Mouse (Mus musculus): Measurements from ENCODE around the gene Dab1.

The Dab1 gene

DNA sequence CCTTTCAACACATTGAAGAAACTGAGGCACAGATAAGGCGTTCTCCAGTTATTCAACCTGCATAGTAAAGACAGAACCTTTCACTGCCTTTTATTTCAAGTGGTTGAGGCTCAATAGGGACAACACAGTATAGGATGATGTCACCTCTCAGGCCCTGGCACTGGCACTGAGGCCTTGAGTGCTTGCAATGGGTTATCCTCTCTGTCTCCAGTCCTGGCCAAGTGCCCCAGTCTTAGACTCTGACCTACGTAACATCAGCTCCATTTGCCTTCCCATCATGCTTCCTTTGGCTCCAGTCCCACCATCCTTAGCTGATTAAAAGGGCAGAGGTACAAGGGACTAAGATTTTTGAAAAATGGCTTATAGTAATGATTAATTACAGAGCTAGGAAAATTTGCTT, 220.4 kb downstream of the Dab1 start:
- DNase-seq: no peak

DNA sequence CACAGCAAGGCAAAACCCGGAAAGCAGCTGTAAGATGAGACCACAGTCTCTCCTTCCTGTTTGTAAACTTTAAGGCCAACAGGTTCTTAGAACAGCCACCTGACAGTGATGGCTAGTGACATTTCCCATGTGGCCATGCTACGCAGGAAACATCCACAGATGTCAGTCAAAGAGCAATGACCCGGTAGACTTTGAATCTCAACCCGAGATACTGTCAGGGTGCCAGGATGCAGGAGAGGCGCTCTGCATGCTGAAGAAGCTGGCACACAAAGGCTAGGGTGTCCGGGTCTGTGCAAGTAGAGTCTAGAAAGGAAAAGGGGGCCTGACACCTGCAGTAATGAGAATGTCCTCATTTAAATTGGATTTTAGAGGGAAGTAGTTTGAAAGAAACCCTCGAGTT, 222.0 kb downstream of the Dab1 start:
- no peak for DNase-seq

DNA sequence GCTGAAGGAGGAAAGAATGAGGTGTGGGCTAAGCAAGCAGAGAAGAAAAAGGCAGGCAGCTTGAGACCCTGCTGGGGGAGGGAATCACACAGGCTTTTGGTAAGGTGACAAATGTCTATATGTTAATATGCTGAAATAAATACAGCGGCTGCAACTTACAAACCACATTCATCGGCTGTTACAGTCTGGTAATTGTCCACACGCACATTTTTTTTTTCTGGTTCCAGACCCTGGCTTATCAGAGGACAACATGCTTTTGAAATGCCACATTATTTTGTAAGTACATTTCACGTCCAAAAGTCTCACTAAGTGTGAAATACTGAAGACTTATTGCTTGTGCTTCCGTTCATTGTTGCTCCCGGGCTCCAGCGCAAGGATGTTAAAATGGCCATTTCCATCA, 225.5 kb downstream of the Dab1 start:
- DNase-seq: no peak

DNA sequence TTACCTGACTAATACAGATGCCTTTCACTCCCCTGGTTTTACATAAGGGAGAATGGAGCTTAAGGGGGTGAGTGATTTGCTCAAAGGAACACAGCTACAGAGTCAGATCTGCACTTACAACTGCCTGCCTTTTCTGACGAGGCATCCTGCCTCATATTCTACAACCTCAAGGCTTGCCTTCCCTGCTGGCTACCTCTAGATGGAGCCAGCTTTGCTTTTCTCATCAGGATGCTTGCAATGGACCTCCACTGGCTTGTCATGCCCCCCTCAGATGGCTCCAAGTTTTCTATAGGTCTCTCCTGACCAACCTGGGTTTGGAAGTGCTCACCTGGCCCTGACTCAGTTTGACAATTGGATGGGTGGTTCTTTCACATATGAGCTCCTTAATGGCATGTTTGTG, 238.0 kb downstream of the Dab1 start:
- DNase-seq: peak; percentile 7

DNA sequence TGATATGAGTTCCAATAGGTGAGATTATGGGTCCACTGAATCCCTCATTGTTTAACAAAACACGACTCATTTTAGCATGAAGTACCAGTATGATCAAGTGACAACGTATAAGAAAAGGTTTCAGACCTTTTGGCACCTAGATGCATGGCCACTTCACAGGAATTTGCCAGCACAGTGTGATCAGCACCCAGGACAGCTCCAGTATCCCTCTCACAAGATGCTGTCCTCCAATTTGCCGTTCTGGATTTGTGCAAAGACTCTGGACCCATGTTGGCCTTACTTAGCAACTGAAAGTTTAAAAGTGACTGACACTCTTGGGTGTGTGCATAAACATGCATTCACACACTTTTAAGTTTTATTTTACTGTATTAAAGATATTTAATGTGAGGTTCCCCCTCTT, 256.4 kb downstream of the Dab1 start:
- DNase-seq: peak; percentile 69

DNA sequence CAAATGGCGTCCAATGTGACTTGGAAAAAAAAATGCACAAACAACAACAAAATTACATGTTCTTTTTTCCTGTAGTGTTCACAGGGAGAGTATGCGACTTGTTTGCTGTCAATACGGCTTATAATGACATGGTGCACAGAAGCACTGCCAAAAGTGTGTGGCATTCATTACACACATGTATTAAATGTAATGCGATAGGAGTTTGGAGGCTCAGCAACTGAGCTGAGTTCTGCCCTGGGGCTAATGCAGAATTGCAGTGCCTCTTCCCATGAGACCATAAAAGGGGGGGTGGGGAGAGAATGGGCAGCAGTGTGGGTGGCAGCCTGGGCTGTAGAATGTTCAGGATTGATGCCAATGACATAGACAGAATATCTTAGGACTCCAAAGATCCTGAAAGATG, 259.7 kb downstream of the Dab1 start:
- no peak for DNase-seq

DNA sequence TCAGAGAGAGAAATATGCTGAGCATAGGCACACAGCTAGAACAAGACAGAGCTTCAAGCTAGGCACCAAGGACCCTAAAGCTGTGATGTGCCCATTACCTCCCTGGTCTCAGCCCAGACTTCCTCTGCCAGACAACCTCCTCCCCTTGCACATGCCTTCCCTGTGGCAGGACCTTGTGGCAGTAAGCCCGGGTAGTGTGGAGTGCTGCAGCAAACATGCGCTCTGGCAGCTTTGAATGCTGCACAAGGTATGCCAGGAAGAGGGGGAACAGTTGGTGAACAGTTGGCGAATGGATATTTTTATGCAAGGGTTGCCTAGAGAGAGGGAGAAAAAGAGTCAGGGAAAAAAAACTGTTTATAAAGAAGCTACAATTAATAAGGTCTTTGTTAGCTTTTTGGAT, 262.5 kb downstream of the Dab1 start:
- no peak for DNase-seq

DNA sequence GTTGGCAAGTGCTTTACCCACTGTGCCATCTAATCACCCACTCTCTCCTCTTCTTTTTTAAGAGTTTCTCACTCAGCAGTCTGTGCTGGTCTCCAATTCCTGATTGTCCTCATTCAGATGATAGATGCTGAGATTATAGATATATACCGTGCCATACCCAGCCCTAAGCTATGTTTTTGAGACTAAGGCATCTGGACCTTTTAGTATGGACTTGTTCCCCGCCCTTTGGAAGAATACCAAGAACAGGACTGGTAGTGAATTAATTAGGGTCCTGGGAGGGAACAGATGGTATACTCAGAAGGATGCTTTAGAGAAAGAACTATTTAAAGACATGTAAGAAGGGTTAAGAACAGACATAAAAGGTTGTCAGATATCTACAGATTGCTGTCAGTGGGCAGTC, 268.9 kb downstream of the Dab1 start:
- no peak for DNase-seq

DNA sequence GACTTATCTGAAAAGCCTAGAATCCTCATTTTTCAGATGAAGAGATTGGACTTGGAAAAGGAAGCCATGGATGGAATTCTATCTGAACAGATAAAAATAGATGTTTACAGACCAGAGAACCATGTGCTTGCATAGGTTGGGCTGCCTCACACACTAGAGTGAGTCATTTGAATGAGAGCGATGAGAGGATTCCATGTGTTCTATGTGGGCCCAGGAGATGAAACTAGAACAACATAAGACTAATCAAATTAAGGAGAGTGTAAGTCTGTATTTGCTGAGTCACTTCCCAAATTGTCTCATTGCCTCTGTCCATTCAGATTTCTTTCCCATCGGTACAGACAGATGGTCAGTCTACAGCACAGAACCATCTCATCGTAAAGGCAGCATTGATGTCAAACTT, 270.0 kb downstream of the Dab1 start:
- no peak for DNase-seq

DNA sequence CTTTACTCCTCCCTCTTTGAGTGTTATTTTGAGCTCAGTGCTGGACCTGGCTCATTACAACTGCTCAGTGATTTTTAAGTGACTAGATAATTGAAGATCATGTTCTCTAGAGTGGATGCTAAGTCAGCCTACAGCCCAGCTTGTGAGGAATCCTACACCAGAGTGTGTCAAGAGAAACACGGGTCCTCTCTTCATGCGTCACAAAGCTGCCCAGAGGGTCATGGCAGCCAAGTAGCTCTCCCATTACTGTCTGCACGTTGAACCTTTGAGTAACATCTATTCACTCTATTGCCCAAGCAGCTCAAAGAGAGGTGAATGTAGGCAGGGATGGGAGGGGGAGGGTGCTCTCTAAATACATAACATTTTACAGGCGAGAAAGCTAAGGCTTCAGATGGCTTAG, 277.6 kb downstream of the Dab1 start:
- DNase-seq: no peak

DNA sequence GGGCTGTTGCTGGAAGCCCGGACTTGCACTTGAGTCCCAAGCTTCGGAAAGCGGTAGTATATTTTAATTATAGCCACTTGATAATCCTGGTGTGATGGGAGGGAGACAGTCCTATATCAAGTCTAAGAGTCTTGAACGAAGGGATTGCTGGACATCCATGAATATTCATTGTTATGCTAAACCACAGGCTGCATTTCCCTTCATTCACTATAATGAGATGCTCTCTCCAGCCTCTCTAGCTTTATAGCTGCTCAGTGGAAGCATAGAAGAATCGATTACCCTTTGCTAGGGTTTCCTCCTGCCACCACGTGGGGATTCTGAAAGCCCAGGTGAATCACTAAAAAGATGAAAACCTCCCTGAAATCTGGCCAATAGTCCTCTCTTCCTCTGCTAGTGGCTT, 278.5 kb downstream of the Dab1 start:
- no peak for DNase-seq

DNA sequence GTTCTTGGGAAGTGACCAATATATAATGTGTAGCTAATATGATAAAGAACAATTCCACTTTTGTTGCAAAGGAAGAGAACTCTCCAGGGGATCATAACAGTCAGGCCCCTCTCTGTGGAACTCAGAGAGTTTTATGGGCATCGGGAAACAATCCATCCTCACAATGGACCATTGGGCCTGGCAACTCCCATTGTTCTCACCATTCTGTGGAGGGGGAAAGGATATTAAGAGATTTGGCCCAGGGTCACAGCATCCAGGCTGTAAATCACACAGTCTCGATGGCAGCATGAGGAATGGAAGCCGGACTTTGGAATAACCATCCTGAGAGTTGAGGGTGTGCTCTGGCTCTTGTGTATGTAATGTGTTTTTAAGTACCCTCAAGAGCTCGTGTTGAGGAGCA, 292.3 kb downstream of the Dab1 start:
- no peak for DNase-seq

DNA sequence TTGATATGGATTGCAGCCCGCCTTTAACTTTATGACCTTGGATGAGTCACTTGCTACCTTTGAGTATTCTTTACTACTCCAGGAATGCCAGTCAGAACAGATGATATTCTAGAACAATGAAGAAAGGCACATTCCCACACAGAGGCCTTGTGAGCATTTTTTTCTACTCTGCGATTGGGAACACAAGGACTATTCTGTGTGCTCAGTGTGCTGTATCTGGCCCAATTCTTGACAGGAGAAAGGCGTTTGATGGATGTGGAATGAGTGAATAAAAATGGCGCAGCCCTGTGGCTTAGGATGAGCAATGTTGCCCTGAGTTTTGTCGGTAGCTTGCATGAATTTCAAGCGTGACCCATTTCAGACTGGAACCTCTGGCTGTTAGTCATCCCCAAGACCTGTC, 292.9 kb downstream of the Dab1 start:
- no peak for DNase-seq

DNA sequence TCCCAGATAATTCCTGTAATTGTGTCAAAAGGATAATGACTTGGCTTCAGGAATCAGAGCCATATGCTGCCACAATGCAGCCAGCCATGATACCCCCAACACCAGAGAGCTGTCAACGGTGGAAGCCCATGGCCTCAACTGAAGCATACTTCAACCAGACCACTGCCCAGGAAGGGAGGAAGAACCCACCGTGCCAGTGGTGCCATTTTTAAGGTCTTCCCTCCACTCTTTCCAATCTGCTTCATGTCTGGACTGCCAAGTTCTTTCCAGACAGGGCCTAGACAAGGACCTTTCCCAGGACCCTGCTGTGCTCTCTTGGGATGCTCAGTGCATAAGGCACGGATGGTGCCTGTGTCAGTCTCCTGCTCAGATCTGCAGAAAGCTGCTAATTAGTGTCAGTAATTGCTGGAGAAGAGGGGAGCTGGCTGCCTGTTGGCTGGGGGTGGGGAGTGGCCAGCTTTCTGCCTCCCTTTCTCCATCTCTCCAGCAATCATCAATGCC, 303.3 kb downstream of the Dab1 start:
- no peak for DNase-seq

DNA sequence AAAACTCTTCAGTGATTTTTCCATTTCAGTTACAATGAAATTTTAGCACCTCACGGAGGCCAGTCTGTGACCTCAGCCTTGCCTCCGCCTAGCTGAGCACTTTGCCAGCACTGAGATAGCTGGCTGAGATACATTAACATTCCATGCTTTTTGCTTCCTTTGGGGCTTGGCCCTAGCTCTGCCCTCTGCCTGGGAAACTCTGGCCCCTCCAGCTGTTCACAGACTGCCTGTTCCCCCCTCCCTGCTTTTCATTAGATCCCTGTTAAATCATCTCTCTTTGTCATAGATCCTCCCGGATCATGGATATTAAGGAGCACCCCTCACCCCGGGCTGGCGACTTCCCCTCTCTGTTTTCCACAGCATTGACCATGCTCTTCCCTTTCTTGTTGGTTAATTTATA, 307.5 kb downstream of the Dab1 start:
- DNase-seq: peak; percentile 27

DNA sequence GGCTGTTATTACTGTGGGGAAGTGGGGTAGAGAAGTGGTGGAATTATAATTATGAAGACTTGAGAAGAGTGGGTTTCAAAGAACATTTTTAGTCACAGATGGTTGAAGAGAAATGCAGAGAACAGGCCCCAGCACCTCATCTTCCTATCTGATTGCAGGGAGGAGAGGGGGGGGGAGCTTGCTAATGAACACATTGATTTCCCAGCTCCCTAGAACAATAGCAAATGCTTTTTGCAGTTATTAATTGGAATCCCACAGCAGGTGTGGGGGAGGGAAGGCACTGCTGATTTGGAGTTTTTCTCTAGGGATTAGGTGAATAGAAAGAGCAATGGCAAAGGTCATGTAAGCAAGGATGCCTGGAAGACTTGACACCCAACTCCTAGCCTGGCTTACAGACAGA, 310.5 kb downstream of the Dab1 start:
- no peak for DNase-seq

DNA sequence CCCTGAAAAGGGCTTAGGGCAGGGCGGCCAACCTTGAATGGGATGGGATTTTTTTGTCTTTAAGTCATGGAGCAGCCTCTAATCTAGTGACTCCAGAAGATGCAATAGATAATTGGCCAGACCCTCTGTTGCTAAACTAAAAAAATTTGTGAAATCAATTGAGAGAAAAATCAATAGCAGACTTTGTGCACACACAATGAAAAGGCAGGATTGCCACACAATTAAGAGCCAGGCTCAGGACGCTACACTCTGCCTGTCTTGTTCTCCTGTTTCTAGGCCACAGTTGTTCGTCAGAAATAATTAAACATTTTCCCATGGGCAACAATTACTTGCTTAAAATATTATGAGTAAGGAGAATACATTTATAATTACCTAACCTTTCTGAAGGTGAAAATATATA, 315.2 kb downstream of the Dab1 start:
- no peak for DNase-seq

DNA sequence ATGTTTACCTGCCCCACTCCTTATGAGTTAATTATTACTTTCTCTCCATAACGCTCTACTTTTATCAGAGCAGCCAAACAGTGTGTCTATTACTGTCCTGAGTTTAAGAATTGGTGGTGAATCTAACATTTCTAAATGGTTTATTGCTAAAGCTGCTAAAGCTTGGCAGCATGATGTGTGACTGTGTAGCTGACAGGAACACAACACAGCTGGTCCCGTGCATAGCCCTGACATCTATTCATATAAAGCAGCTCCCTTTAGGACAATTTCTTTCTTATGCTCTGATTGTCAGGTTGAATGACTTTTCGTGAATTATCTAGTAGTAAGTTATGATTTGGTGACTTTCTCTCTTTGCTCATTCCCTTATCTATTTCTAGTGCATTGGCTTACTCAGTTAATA, 329.1 kb downstream of the Dab1 start:
- DNase-seq: no peak

DNA sequence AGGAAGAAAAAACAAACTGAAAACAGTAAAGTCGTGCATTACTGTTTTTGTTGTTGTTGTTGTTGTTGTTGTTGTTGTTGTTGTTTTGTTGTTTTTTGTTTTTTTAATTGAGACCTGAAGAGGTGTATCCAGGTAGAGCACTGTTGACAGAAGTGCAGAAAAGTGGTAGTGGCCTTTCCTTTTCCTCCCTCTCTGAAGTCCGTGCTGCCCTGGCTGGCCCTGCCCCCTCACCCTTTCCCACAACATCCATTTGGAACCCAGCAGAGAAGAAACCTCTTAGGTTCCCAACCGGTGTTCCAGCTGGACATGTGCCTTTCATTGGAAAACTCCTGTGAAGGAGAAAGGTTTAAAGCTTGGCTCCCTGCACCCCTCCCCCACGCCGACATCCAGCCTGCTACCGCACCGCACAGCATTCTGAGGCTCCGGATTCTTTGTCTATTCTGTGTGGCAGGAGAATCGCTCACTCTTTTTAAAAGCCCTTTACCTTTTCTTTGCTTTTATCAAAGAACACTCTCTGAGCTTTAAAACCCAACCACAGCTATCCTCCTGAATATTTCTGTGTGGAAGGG, 334.6 kb downstream of the Dab1 start:
- DNase-seq: no peak

DNA sequence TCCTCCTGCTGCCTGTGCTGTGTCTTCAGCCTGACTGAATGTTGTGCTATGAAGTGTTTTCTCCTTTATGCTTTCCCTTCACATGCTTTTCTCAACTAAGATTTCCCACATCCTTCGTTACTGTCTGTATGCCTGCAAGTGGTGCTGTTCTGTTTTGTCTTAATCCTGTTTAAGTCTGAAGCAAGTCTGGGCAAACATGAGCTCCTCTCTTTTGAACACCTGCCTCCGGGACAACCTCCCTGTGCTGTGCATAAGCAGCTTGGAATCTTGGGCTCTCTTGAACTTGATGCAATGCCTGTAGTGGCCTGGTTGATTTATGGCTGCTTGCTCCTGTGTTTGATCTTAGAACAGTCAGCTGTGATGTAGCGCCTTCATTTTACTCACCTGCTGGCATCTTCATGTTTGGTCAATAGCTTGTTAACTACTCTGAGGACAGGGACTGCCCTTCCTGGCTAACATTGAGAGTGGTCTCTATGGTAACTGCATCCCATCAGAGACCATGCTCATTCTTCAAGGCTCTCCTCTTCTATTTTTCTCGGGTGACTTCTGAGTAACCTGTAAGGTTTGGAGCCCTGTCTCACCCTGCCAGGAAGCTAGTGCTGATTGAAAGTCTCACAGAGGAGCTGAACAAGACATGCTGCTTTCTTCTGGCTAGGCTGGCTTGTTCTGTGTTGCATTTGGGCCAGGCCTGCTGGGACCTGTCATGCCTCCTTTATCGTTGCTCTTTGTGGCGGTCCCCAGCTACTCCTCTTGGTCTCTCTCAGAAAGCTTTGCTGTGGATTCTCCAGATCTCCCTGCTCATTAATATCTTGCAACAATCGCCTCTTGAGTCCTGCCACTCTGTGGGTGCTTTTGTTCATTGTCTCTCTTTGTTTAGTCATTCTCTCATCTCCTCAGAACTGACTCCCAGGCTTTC, 342.2 kb downstream of the Dab1 start:
- no peak for DNase-seq

DNA sequence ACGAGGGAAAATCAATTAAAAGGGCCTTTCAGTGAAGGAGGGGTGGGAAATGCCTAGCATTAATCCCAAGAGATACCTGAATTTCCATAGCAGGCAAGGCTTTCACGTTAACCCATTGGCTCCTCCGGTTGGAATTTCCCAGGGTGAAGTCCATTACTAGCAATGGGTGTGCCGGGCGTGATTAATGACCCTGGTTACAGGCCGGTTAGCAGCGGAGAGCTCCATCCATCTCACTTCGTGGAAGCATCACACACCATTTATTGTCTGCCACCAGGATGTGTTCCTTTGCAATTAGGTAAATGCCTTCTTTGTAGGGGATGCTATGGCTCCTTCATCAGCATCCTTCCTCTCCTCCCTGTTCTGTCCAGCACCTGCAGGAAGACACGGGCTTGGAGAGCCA, 350.7 kb downstream of the Dab1 start:
- no peak for DNase-seq

DNA sequence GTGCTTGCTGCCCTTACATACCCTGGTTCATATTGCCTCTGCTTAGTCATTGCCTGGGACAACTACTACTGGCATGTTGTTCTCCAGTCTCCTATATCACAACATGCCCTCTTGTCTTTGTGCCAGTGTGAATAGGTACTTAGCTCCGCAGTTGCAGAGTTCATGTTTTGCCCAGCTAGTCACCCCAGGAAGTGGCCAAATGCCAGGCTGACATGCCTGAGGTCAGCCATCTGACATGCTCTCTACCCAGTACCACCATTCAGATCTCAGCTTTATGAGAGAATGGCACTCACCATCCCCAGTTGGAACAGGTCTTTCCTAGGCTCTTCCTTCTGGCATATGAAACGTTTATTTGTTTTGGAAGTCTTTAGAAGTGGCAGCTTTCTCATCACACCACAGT, 355.4 kb downstream of the Dab1 start:
- peak; percentile 7 for DNase-seq

DNA sequence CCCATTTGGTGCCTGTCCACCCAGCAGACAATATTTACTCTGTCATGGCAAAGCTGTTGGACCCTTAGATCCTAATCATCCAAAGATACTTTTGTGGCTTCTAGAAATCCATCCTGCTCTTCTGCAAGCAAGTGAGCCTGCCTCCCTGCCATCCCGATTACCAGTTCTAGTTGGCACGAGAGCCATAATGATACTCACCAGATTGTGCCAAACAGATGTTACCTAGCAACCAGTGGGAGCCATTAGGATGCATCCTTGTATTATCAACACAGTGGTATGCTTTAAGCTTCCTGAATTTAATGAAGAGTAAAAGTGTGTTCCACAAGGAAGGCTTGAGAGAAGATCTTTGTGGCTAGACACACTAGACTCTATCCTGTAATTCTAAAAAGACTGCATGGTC, 355.8 kb downstream of the Dab1 start:
- DNase-seq: no peak

DNA sequence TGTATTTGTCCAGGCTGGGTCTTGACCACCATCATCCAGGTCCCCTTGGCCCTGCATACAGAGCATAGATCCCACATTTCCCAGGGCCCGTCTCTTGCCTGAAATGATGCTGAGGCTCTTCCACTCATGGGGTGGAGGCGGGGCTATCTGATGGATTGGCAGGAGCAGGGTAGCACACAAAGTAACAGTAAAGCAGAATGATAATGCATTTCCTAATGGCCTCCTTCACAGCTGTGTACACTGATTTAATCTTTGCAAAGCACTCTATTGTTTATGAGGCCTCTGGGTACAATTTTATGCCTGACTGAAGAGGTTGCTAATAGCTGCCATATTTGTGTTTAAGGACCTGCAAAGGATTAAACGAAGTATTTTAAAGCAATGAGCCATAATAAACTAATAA, 374.7 kb downstream of the Dab1 start:
- DNase-seq: no peak

DNA sequence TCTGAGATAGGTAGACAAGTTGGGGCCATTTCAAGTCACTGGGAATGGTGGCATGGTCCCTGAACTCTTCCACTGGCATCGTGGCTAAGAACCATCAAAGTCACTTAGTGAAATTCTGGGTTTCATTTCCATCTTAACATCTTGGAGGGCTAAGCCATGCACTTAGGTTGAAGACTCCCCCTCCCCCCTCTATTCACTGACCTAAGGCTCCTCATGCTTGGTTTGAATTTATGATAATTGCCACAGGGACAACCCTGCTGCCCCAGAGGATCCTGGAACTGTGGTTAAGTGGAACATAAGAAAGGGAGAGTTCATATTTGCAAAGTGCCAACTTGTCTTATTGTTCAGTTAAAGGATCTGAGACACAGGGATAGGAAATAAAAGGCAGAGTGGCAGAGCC, 375.2 kb downstream of the Dab1 start:
- no peak for DNase-seq
